Mouse (Mus musculus) heart, postnatal 36 days (tissue): ENCODE results near the gene Casp2. TPM values are rescaled to one million over a fixed set of nuclear protein-coding genes. Genes with fewer than 3 reads are reported as not detected.

Experiments used
- DNase-seq, 2 experiments: peaks; one replicate each; pipeline ENCODE4 v3.0.0; 2021 to 2022
- intact Hi-C: fragments of 180-260 bp; cut with DNase I; formaldehyde crosslinking; loops from one replicate; pipeline ENCODE4 v1.15.1; 2025
- total RNA-seq, 2 experiments: library from RNA; stranded (reverse); gene quantifications; 2 replicates each; pipeline ENCODE4 v1.2.3; 2021

Casp2 gene
- total RNA-seq, 2 experiments from 2014 or later: 10.8 to 11.3 TPM

DNA sequence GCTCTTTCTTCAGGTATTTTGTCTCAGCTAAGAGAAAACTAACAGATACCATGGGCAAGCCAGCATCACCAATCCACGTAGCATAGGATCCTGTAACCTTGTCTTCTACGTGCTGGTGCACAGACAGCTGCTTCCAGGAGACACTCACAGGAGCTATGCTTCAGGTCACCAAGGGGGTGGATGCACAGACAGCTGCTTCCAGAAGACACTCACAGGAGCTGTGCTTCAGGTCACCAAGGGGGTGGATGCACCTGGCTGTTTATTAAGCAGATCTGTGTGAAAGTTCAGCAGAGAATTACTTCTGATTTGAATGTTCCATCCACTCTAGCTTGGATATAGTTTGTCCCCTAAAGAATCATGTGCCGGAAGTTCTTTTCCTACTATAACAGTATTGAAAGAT is 66.2 kb downstream of the Casp2 start:
- DNase-seq: no peak
- intact Hi-C loops: no loop called here

Other genes starting within 250 kb of the Casp2 start
- gene Sva, start 226.6 kb upstream of the Casp2 start, total RNA-seq: not detected
- gene Tas2r139, start 124.0 kb upstream of the Casp2 start, total RNA-seq: not detected
- gene Tas2r144, start 49.7 kb upstream of the Casp2 start, total RNA-seq: not detected
- 100 to 1,000 TPM; 135 to 146 TPM for gene Gstk1, start 19.1 kb upstream of the Casp2 start, total RNA-seq
- under 1 TPM in 1 of 2 experiments, not detected in 1; 0.25 TPM for gene Tmem139, start 3.0 kb upstream of the Casp2 start, total RNA-seq
- 1 to 10 TPM; 4.3 to 5.8 TPM for gene Clcn1, start 21.7 kb downstream of the Casp2 start, total RNA-seq
- under 1 TPM; 0.54 to 0.89 TPM for gene Fam131b, start 59.7 kb downstream of the Casp2 start, total RNA-seq
- 10 to 100 TPM; 57.9 to 62.6 TPM for gene Zyx, start 84.6 kb downstream of the Casp2 start, total RNA-seq
- gene Epha1, start 108.3 kb downstream of the Casp2 start, total RNA-seq: under 1 TPM; 0.16 to 0.33 TPM
- not detected for gene Tas2r143, start 135.3 kb downstream of the Casp2 start, total RNA-seq
- under 1 TPM in 1 of 2 experiments, not detected in 1; 0.24 TPM for gene Tas2r135, start 140.4 kb downstream of the Casp2 start, total RNA-seq
- gene Tas2r126, start 169.6 kb downstream of the Casp2 start, total RNA-seq: under 1 TPM in 1 of 2 experiments, not detected in 1; 0.30 TPM
- gene Olfr458, start 200.2 kb downstream of the Casp2 start, total RNA-seq: not detected
- gene Olfr457, start 211.3 kb downstream of the Casp2 start, total RNA-seq: not detected
- gene Olfr456, start 222.2 kb downstream of the Casp2 start, total RNA-seq: not detected